Mouse (Mus musculus) retina, postnatal 1 day (tissue): Measurements from ENCODE around the gene Slc37a1.

Source experiments
- DNase-seq: peaks from one replicate; pipeline ENCODE4 v3.0.0-alpha.2; 2012

The Slc37a1 gene

GRCm38 (mm10) chr17:31295215-31295891 lies 8.8 kb downstream of the Slc37a1 start:
- DNase-seq = peak; percentile 73

- DNase-seq = peak; percentile 86
These were observed 9.5 kb downstream of the Slc37a1 start for GRCm38 (mm10) chr17:31295892-31296781.

GRCm38 (mm10) chr17:31297521-31297939 lies 10.9 kb downstream of the Slc37a1 start:
- no peak for DNase-seq

- no peak for DNase-seq
These were observed 12.0 kb downstream of the Slc37a1 start for GRCm38 (mm10) chr17:31298419-31299209.

- DNase-seq = no peak
These were observed 13.4 kb downstream of the Slc37a1 start for GRCm38 (mm10) chr17:31299981-31300380.

GRCm38 (mm10) chr17:31300736-31301135 lies 14.1 kb downstream of the Slc37a1 start:
- no peak for DNase-seq

GRCm38 (mm10) chr17:31303401-31303800 lies 16.8 kb downstream of the Slc37a1 start:
- DNase-seq = no peak

GRCm38 (mm10) chr17:31304895-31305775 lies 18.5 kb downstream of the Slc37a1 start:
- no peak for DNase-seq

GRCm38 (mm10) chr17:31305776-31306120 lies 19.2 kb downstream of the Slc37a1 start:
- DNase-seq = no peak

- no peak for DNase-seq
These were observed 21.2 kb downstream of the Slc37a1 start for GRCm38 (mm10) chr17:31307756-31308155.

GRCm38 (mm10) chr17:31308291-31308816 lies 21.8 kb downstream of the Slc37a1 start:
- DNase-seq = no peak

- DNase-seq = no peak
These were observed 22.7 kb downstream of the Slc37a1 start for GRCm38 (mm10) chr17:31309281-31309793.

GRCm38 (mm10) chr17:31311047-31311446 lies 24.5 kb downstream of the Slc37a1 start:
- no peak for DNase-seq

- no peak for DNase-seq
These were observed 26.1 kb downstream of the Slc37a1 start for GRCm38 (mm10) chr17:31312648-31313047.

GRCm38 (mm10) chr17:31315046-31315792 lies 28.6 kb downstream of the Slc37a1 start:
- DNase-seq = peak; percentile 74

- no peak for DNase-seq
These were observed 29.4 kb downstream of the Slc37a1 start for GRCm38 (mm10) chr17:31315993-31316392.

- no peak for DNase-seq
These were observed 30.4 kb downstream of the Slc37a1 start for GRCm38 (mm10) chr17:31316998-31317397.

GRCm38 (mm10) chr17:31317521-31318272 lies 31.1 kb downstream of the Slc37a1 start:
- DNase-seq = no peak

GRCm38 (mm10) chr17:31318906-31319767 lies 32.5 kb downstream of the Slc37a1 start:
- DNase-seq = no peak
